Mouse (Mus musculus) myocyte (in vitro differentiated cells): Measurements from ENCODE around the gene Fermt2.

ENCODE experiments used
- CEBPB ChIP-seq: IDR thresholded peaks from 2 replicates; pipeline ENCODE4 v1.6.1; 2011; ENCODE audit warnings: mild to moderate bottlenecking, moderate library complexity; ENCODE audit not compliant: poor library complexity, insufficient read depth, severe bottlenecking
- E2F4 ChIP-seq: IDR thresholded peaks from one replicate; pipeline ENCODE4 v1.6.1; 2011; ENCODE audit warnings: mild to moderate bottlenecking, control low read depth, moderate library complexity; ENCODE audit not compliant: insufficient read depth
- MAX ChIP-seq: IDR thresholded peaks from one replicate; pipeline ENCODE4 v1.6.1; 2011; ENCODE audit warnings: low read depth, mild to moderate bottlenecking, control low read depth
- MYOG ChIP-seq, 3 experiments: IDR thresholded peaks; one replicate each; pipeline ENCODE4 v1.6.1; 2011; ENCODE audit warnings: control low read depth in 2 of 3, low read depth in 2 of 3, mild to moderate bottlenecking in 2 of 3; ENCODE audit not compliant: insufficient read length in 2 of 3, control insufficient read depth in 1 of 3, insufficient read depth in 1 of 3
- POLR2A ChIP-seq: IDR thresholded peaks from one replicate; pipeline ENCODE4 v1.6.1; 2011; ENCODE audit warnings: low read depth, mild to moderate bottlenecking, control low read depth, moderate library complexity; ENCODE audit not compliant: insufficient read length
- POLR2AphosphoS2 ChIP-seq: IDR thresholded peaks from one replicate; pipeline ENCODE4 v1.6.1; 2011; ENCODE audit warnings: low read depth, control low read depth; ENCODE audit not compliant: insufficient read length
- REST ChIP-seq: IDR thresholded peaks from one replicate; pipeline ENCODE4 v1.6.1; 2011; ENCODE audit warnings: mild to moderate bottlenecking, control low read depth, moderate library complexity; ENCODE audit not compliant: insufficient read depth, insufficient read length
- SRF ChIP-seq: IDR thresholded peaks from one replicate; pipeline ENCODE4 v1.6.1; 2011; ENCODE audit warnings: low read depth; ENCODE audit not compliant: control insufficient read depth, insufficient read length
- TCF12 ChIP-seq: IDR thresholded peaks from one replicate; pipeline ENCODE4 v1.6.1; 2011; ENCODE audit warnings: mild to moderate bottlenecking, control low read depth; ENCODE audit not compliant: poor library complexity, insufficient read depth, severe bottlenecking
- USF1 ChIP-seq: IDR thresholded peaks from one replicate; pipeline ENCODE4 v1.6.1; 2011; ENCODE audit warnings: low read depth, mild to moderate bottlenecking, control low read depth, moderate library complexity

- TF ChIP-seq MYOG (IDR thresholded peaks at IDR 0.05; ENCODE audit: control insufficient read depth in 1 of 3, insufficient read depth in 1 of 3, insufficient read length in 2 of 3, low read depth in 2 of 3) = no peak
- TF ChIP-seq POLR2A = no peak
- TF ChIP-seq SRF = no peak
- no peak for TF ChIP-seq POLR2AphosphoS2
- TF ChIP-seq USF1 = no peak
- TF ChIP-seq REST = no peak
- no peak for TF ChIP-seq E2F4
- TF ChIP-seq TCF12 = no peak
- TF ChIP-seq MAX = no peak
- no peak for TF ChIP-seq CEBPB
These were observed 111.4 kb downstream of the Fermt2 start for GRCm38 (mm10) chr14:45418553-45418952.
